Comparison of ENCODE assay signal across 10 mouse cellular contexts in the genomic region with DNA sequence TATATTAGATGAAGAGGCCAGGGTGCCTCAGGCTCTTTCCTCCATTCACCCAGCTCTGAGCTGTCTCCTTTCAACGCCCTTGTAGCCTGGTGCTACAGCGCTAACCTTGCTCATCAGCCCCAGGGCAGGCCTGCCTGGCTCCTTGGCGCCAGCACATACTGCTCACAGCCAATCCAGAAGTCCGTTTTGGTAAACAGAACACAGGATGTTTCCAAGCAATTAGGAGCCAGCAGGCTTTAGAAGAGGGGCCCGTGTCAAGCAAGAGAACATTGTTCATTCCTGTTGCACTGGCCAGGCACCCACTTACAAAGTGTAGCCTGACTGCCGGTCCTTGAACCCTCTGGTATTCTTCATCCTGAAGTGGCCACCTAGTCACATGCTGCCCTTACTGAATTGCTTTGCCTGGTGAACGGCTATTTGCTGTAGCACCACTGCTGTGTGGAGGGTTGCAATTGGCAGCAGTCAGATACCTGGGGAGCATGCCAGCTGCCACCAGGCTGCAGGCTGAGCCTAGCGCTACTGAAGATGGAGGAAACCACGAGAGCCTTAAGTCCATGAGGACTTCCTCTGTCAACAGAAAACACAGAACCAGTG. TPM values are rescaled to one million over a fixed set of nuclear protein-coding genes. Genes with fewer than 3 reads are reported as not detected.
A peak's percentile ranks its signal among the peaks of the same experiment; 100 is the strongest.
DNase-seq lines count a peak whose midpoint lies in the region; ATAC-seq and TF ChIP-seq lines count a peak whose summit lies in the region.
"Had no signal": no experiment of that assay in that cellular context is flagged by ENCODE, and none has a peak within 500 bp of the region (broad histone marks: within the 10 kb centered on the region; RNA-seq: fewer than 3 reads in every experiment).

No protein-coding gene starts in this region.

- peak; percentile 71 for ATAC-seq in hindbrain, postnatal 0 days
- ATAC-seq in stomach, postnatal 0 days (ENCODE audit: low FRiP score, low TSS enrichment): peak; percentile 48; the same call in 1 of the 2 replicates
- ATAC-seq: Patski had no signal

- TF ChIP-seq CTCF in hindbrain, postnatal 0 days (IDR thresholded peaks at IDR 0.05; ENCODE audit: low read depth): no peak
- no peak for TF ChIP-seq CTCF in lung, adult 2 months (IDR thresholded peaks at IDR 0.05; ENCODE audit: insufficient read depth, low read length)
- TF ChIP-seq CTCF in stomach, postnatal 0 days (IDR thresholded peaks at IDR 0.05; ENCODE audit: low read depth): no peak

- 27% methylated on average over 9 of the region's 9 CpGs for WGBS in hindbrain, postnatal 0 days
- WGBS in lung, adult 2 months: 15% methylated on average over 9 of the region's 9 CpGs
- WGBS in stomach, postnatal 0 days: 26% methylated on average over 9 of the region's 9 CpGs

- peaks cover 7% of the 10 kb centered on the region; the same call in 1 of the 2 replicates for H3K36me3 ChIP-seq in hindbrain, postnatal 0 days (ENCODE audit: insufficient read depth, low read length)
- H3K36me3 ChIP-seq in stomach, postnatal 0 days (ENCODE audit: control insufficient read depth, insufficient read depth, low read length): peaks cover 16% of the 10 kb centered on the region; the same call in 1 of the 2 replicates

- no peak for TF ChIP-seq EP300 in stomach, postnatal 0 days (optimal IDR thresholded peaks at IDR 0.05)

- no peak overlapping the region for H3K9ac ChIP-seq in hindbrain, postnatal 0 days (replicated peaks; ENCODE audit: low read length)
- no peak overlapping the region for H3K9ac ChIP-seq in stomach, postnatal 0 days (ENCODE audit: low read length)

- H3K4me1 ChIP-seq in hindbrain, postnatal 0 days (ENCODE audit: insufficient read depth, low read length): peaks cover 15% of the 10 kb centered on the region; the same call in 1 of the 2 replicates
- H3K4me1 ChIP-seq in lung, adult 2 months (ENCODE audit: control insufficient read depth, insufficient read depth, low read length): peaks cover 21% of the 10 kb centered on the region
- H3K4me1 ChIP-seq in stomach, postnatal 0 days (replicated peaks; ENCODE audit: control insufficient read depth, insufficient read depth): 0 out of 2 replicates have a peak, but pooled peaks cover 3% of the 10 kb centered on the region

- no peak overlapping the region for H3K4me3 ChIP-seq in hindbrain, postnatal 0 days (ENCODE audit: low read length)
- H3K4me3 ChIP-seq in lung, adult 2 months (replicated peaks; ENCODE audit: extremely low read depth, low read depth, low read length): no peak overlapping the region
- H3K4me3 ChIP-seq in stomach, postnatal 0 days (ENCODE audit: low read depth, low read length): no peak overlapping the region

- peak; percentile 63 for DNase-seq in layer of hippocampus, adult 11-12 months (ENCODE audit: low spot score)
- no peak for DNase-seq in layer of hippocampus, adult 9-10 months (ENCODE audit: low spot score)
- peak; percentile 80 for DNase-seq in cerebellum, adult 8-10 months
- peak; percentile 60 to 72 for DNase-seq in frontal cortex, postnatal 36 days (ENCODE audit: low spot score in 2 of 2)
- DNase-seq in hindbrain, postnatal 0 days (ENCODE audit: low spot score): peak; percentile 77
- peak; percentile 64 for DNase-seq in lung, adult 2 months
- DNase-seq in stomach, postnatal 0 days (ENCODE audit: low spot score): no peak
- no peak for DNase-seq in thymus, postnatal 14 days

- no peak overlapping the region for H3K4me2 ChIP-seq in hindbrain, postnatal 0 days (ENCODE audit: low read depth, low read length)
- no peak overlapping the region for H3K4me2 ChIP-seq in stomach, postnatal 0 days (replicated peaks; ENCODE audit: low read depth)

- no peak for TF ChIP-seq POLR2A in lung, adult 2 months (IDR thresholded peaks at IDR 0.05; ENCODE audit: borderline replicate concordance, extremely low read depth, low read depth, low read length)

- H3K27ac ChIP-seq in hindbrain, postnatal 0 days: peak overlapping the region; percentile 65
- H3K27ac ChIP-seq in stomach, postnatal 0 days (replicated peaks): no peak overlapping the region

- H3K9me3 ChIP-seq in hindbrain, postnatal 0 days (ENCODE audit: low read length): no peaks in the 10 kb centered on the region
- no peaks in the 10 kb centered on the region for H3K9me3 ChIP-seq in stomach, postnatal 0 days (ENCODE audit: control insufficient read depth, low read length)

- no peaks in the 10 kb centered on the region for H3K27me3 ChIP-seq in hindbrain, postnatal 0 days (ENCODE audit: insufficient read depth, low read length)
- no peaks in the 10 kb centered on the region for H3K27me3 ChIP-seq in stomach, postnatal 0 days (ENCODE audit: control insufficient read depth, insufficient read depth, low read length)
- H3K27me3 ChIP-seq: Patski had no signal

RNA-seq across cellular contexts. Expression of gene Ndufa10, which starts 35.9 kb away (rescaled TPM):
- total RNA-seq in hindbrain, postnatal 0 days (2014; rRNA removed): 187 and 244 TPM in 2 replicates
- polyA plus RNA-seq in hindbrain, postnatal 0 days (2015; fragmentation: Nextera tagmentation; extraction: Ambion mirVana): 373 and 388 TPM in 2 replicates
- polyA plus RNA-seq in lung, adult 2 months (2012; rRNA removed): 38.8 and 58.4 TPM in 2 replicates
- polyA plus RNA-seq in stomach, postnatal 0 days (2015; fragmentation: Nextera tagmentation; extraction: Ambion mirVana): 229 and 232 TPM in 2 replicates

RNA-seq across cellular contexts. Expression of gene Olfr1416, which starts 47.1 kb away (rescaled TPM):
- not detected in 2 replicates for total RNA-seq in hindbrain, postnatal 0 days (2014; rRNA removed)
- polyA plus RNA-seq in hindbrain, postnatal 0 days (2015; fragmentation: Nextera tagmentation; extraction: Ambion mirVana): not detected in 2 replicates
- polyA plus RNA-seq in lung, adult 2 months (2012; rRNA removed): not detected in 2 replicates
- not detected in 2 replicates for polyA plus RNA-seq in stomach, postnatal 0 days (2015; fragmentation: Nextera tagmentation; extraction: Ambion mirVana)
- polyA plus RNA-seq: Patski; spleen, adult 2 months had no signal

RNA-seq across cellular contexts. Expression of gene Olfr1415, which starts 58.1 kb away (rescaled TPM):
- not detected in 2 replicates for total RNA-seq in hindbrain, postnatal 0 days (2014; rRNA removed)
- polyA plus RNA-seq in hindbrain, postnatal 0 days (2015; fragmentation: Nextera tagmentation; extraction: Ambion mirVana): not detected in 2 replicates
- polyA plus RNA-seq in lung, adult 2 months (2012; rRNA removed): not detected in 2 replicates
- polyA plus RNA-seq in stomach, postnatal 0 days (2015; fragmentation: Nextera tagmentation; extraction: Ambion mirVana): not detected in 2 replicates
- polyA plus RNA-seq: Patski; spleen, adult 2 months had no signal

Comparison
In these comparisons a context has a peak if more than half of its experiments do, and no peak if none do; other contexts are left out.
1. DNase-seq: peak in layer of hippocampus, adult 11-12 months (single experiment), cerebellum, adult 8-10 months (single experiment), frontal cortex, postnatal 36 days (2 of 2), hindbrain, postnatal 0 days (single experiment) and lung, adult 2 months (single experiment); none in layer of hippocampus, adult 9-10 months (single experiment), stomach, postnatal 0 days (single experiment) and thymus, postnatal 14 days (single experiment).